ENCODE assay signal across 26 mouse cellular contexts in the genomic region with DNA sequence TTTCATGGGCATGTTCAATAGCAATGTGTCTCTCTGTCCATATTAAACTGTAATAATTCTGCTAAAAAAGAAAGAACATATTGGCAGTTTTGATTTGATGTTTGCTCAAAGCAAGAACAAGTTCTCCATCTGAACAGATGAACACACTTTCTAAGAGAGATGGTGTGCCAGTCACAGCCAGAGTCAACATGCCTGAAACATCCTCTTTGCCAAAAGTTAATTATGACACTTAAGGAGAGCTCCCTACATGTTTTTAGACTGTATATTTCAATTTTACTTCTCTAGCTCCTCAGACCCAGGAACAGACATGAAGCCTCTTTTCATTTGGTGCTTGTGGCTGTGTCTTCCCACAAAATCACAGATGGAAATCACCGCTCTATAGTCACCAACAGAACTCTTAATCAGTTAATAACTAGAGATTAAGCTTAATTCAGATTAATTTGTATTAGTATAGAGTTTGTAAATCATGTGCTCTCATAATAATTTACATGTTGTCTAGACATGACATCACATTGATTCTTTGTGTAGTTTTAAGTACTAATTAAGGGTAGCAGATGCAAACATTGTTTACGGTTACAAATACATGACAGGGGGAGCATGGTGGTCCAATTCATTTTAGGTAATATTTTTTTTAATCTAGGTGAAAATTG.
DNase-seq lines count a peak whose midpoint lies in the region; ATAC-seq lines count a peak whose summit lies in the region.
"Had no signal": no experiment of that assay in that cellular context is flagged by ENCODE, and none has a peak within 500 bp of the region (broad histone marks: within the 10 kb centered on the region; RNA-seq: fewer than 3 reads in every experiment).

No protein-coding gene starts in this region.

- H3K4me1 ChIP-seq in forebrain, embryonic 13.5 days = peaks cover 19% of the 10 kb centered on the region
- H3K4me1 ChIP-seq in forebrain, embryonic 12.5 days = peaks cover 5% of the 10 kb centered on the region
- H3K4me1 ChIP-seq in forebrain, embryonic 16.5 days (replicated peaks; ENCODE audit: control insufficient read depth, insufficient read depth, low read length) = peaks cover 8% of the 10 kb centered on the region; the same call in 1 of the 2 replicates
- no peaks in the 10 kb centered on the region for H3K4me1 ChIP-seq in limb, embryonic 10.5 days
- peaks cover 4% of the 10 kb centered on the region; the same call in 1 of the 2 replicates for H3K4me1 ChIP-seq in midbrain, embryonic 16.5 days (ENCODE audit: control insufficient read depth, insufficient read depth, low read length)
- H3K4me1 ChIP-seq: embryonic facial prominence, embryonic 12.5 days; embryonic facial prominence, embryonic 15.5 days; heart, embryonic 10.5 days; heart, embryonic 13.5 days had no signal

- no peaks in the 10 kb centered on the region for H3K36me3 ChIP-seq in forebrain, embryonic 13.5 days (ENCODE audit: poor library complexity, severe bottlenecking)
- H3K36me3 ChIP-seq in forebrain, embryonic 12.5 days (replicated peaks) = no peaks in the 10 kb centered on the region
- H3K36me3 ChIP-seq in forebrain, embryonic 16.5 days (ENCODE audit: control insufficient read depth, insufficient read depth) = no peaks in the 10 kb centered on the region
- H3K36me3 ChIP-seq in limb, embryonic 10.5 days = no peaks in the 10 kb centered on the region
- no peaks in the 10 kb centered on the region for H3K36me3 ChIP-seq in midbrain, embryonic 16.5 days (ENCODE audit: control insufficient read depth, insufficient read depth, low read length)
- H3K36me3 ChIP-seq: embryonic facial prominence, embryonic 12.5 days; embryonic facial prominence, embryonic 15.5 days; heart, embryonic 10.5 days; heart, embryonic 13.5 days had no signal

- WGBS in forebrain, embryonic 13.5 days = 61% methylated on average over 2 of the region's 2 CpGs
- 80% methylated on average over 2 of the region's 2 CpGs for WGBS in forebrain, embryonic 12.5 days
- 34% methylated on average over 2 of the region's 2 CpGs for WGBS in forebrain, embryonic 16.5 days
- 94% methylated on average over 2 of the region's 2 CpGs for WGBS in limb, embryonic 10.5 days
- 85% methylated on average over 2 of the region's 2 CpGs for WGBS in midbrain, embryonic 16.5 days

- no peak overlapping the region for H3K9ac ChIP-seq in forebrain, embryonic 13.5 days
- no peak overlapping the region for H3K9ac ChIP-seq in forebrain, embryonic 12.5 days
- H3K9ac ChIP-seq in forebrain, embryonic 16.5 days (replicated peaks; ENCODE audit: low read depth, low read length) = no peak overlapping the region
- H3K9ac ChIP-seq in midbrain, embryonic 16.5 days (ENCODE audit: low read depth, low read length) = no peak overlapping the region
- H3K9ac ChIP-seq: embryonic facial prominence, embryonic 12.5 days; embryonic facial prominence, embryonic 15.5 days; heart, embryonic 13.5 days; hindbrain, embryonic 14.5 days had no signal

- no peak overlapping the region for H3K4me3 ChIP-seq in forebrain, embryonic 13.5 days
- no peak overlapping the region for H3K4me3 ChIP-seq in forebrain, embryonic 12.5 days (replicated peaks)
- no peak overlapping the region for H3K4me3 ChIP-seq in forebrain, embryonic 16.5 days (replicated peaks; ENCODE audit: low read length)
- no peak overlapping the region for H3K4me3 ChIP-seq in limb, embryonic 10.5 days
- no peak overlapping the region for H3K4me3 ChIP-seq in midbrain, embryonic 16.5 days (ENCODE audit: low read depth, low read length)
- H3K4me3 ChIP-seq: embryonic facial prominence, embryonic 12.5 days; embryonic facial prominence, embryonic 15.5 days; heart, adult 2 months; heart, embryonic 10.5 days; heart, embryonic 13.5 days had no signal

- ATAC-seq in forebrain, embryonic 13.5 days = peak; percentile 61; the same call in 1 of the 2 replicates
- no peak for ATAC-seq in forebrain, embryonic 12.5 days (ENCODE audit: low FRiP score)
- peak; percentile 67 for ATAC-seq in forebrain, embryonic 16.5 days
- no peak for ATAC-seq in midbrain, embryonic 16.5 days
- ATAC-seq: hindbrain, postnatal 0 days; inflammation-experienced regulatory T-cells, adult 6 months; intestine, embryonic 16.5 days; Patski had no signal

- no peaks in the 10 kb centered on the region for H3K9me3 ChIP-seq in forebrain, embryonic 13.5 days (replicated peaks)
- H3K9me3 ChIP-seq in forebrain, embryonic 12.5 days = no peaks in the 10 kb centered on the region
- no peaks in the 10 kb centered on the region for H3K9me3 ChIP-seq in forebrain, embryonic 16.5 days (ENCODE audit: control insufficient read depth, low read length)
- no peaks in the 10 kb centered on the region for H3K9me3 ChIP-seq in limb, embryonic 10.5 days (replicated peaks)
- H3K9me3 ChIP-seq in midbrain, embryonic 16.5 days (replicated peaks; ENCODE audit: control insufficient read depth, low read length, poor library complexity, severe bottlenecking) = no peaks in the 10 kb centered on the region
- H3K9me3 ChIP-seq: embryonic facial prominence, embryonic 12.5 days; embryonic facial prominence, embryonic 15.5 days; heart, embryonic 10.5 days; heart, embryonic 13.5 days had no signal

- no peaks in the 10 kb centered on the region for H3K27me3 ChIP-seq in forebrain, embryonic 13.5 days
- H3K27me3 ChIP-seq in forebrain, embryonic 12.5 days = no peaks in the 10 kb centered on the region
- no peaks in the 10 kb centered on the region for H3K27me3 ChIP-seq in forebrain, embryonic 16.5 days (replicated peaks; ENCODE audit: control insufficient read depth, insufficient read depth, low read length)
- H3K27me3 ChIP-seq in limb, embryonic 10.5 days (ENCODE audit: low read depth, poor library complexity, severe bottlenecking) = no peaks in the 10 kb centered on the region
- no peaks in the 10 kb centered on the region for H3K27me3 ChIP-seq in midbrain, embryonic 16.5 days (ENCODE audit: control insufficient read depth, insufficient read depth, low read depth, low read length)
- H3K27me3 ChIP-seq: embryonic facial prominence, embryonic 12.5 days; embryonic facial prominence, embryonic 15.5 days; heart, embryonic 13.5 days had no signal

- H3K4me2 ChIP-seq in forebrain, embryonic 13.5 days = no peak overlapping the region
- no peak overlapping the region for H3K4me2 ChIP-seq in forebrain, embryonic 12.5 days
- H3K4me2 ChIP-seq in forebrain, embryonic 16.5 days (ENCODE audit: low read length) = no peak overlapping the region
- H3K4me2 ChIP-seq in midbrain, embryonic 16.5 days (ENCODE audit: low read length) = no peak overlapping the region
- H3K4me2 ChIP-seq: embryonic facial prominence, embryonic 12.5 days; embryonic facial prominence, embryonic 15.5 days; heart, embryonic 13.5 days; hindbrain, embryonic 14.5 days had no signal

- no peak overlapping the region for H3K27ac ChIP-seq in forebrain, embryonic 13.5 days
- H3K27ac ChIP-seq in forebrain, embryonic 12.5 days = no peak overlapping the region
- H3K27ac ChIP-seq in forebrain, embryonic 16.5 days (ENCODE audit: low read length) = no peak overlapping the region
- no peak overlapping the region for H3K27ac ChIP-seq in limb, embryonic 10.5 days
- no peak overlapping the region for H3K27ac ChIP-seq in midbrain, embryonic 16.5 days (ENCODE audit: low read length)
- H3K27ac ChIP-seq: embryonic facial prominence, embryonic 12.5 days; embryonic facial prominence, embryonic 15.5 days; heart, adult 2 months; heart, embryonic 10.5 days; heart, embryonic 13.5 days; hindbrain, embryonic 14.5 days; hindbrain, postnatal 0 days had no signal

- DNase-seq in Muller cell, postnatal 12 days (ENCODE audit: inconsistent ontology term) = peak; percentile 42
- peak; percentile 77 for DNase-seq in retina, postnatal 1 day
- no peak for DNase-seq in limb, embryonic 10.5 days (ENCODE audit: low spot score)
- DNase-seq: adrenal gland, postnatal 10 days; adrenal gland, postnatal 36 days; cerebellum, adult 11-12 months; cerebellum, adult 9-10 months; cerebellum, postnatal 25 days; gastrocnemius, postnatal 10 days; gastrocnemius, postnatal 36 days; heart, adult 2 months; heart, postnatal 14 days; heart, postnatal 4 days had no signal

Comparison
In these comparisons a context has a peak if more than half of its experiments do, and no peak if none do; other contexts are left out.
1. ATAC-seq: peak in forebrain, embryonic 13.5 days (single experiment) and forebrain, embryonic 16.5 days (single experiment); none in forebrain, embryonic 12.5 days (single experiment) and midbrain, embryonic 16.5 days (single experiment).